Comparison of ENCODE assay signal across 13 mouse cellular contexts in genomic region chr5:39623304-39624217, GRCm38 (mm10).
DNase-seq lines count a peak whose midpoint lies in the region; ATAC-seq and TF ChIP-seq lines count a peak whose summit lies in the region.
"Had no signal": no experiment of that assay in that cellular context is flagged by ENCODE, and none has a peak within 500 bp of the region (broad histone marks: within the 10 kb centered on the region; RNA-seq: fewer than 3 reads in every experiment).

No protein-coding gene starts in this region.

- H3K4me3 ChIP-seq in hindbrain, embryonic 10.5 days, result no peak overlapping the region
- no peak overlapping the region for H3K4me3 ChIP-seq in hindbrain, postnatal 0 days (ENCODE audit: low read length)
- no peak overlapping the region for H3K4me3 ChIP-seq in embryonic facial prominence, embryonic 14.5 days (ENCODE audit: low read depth, low read length)
- H3K4me3 ChIP-seq: neural tube, embryonic 12.5 days had no signal

- WGBS in hindbrain, embryonic 10.5 days, result 61% methylated on average over 13 of the region's 13 CpGs
- WGBS in hindbrain, postnatal 0 days, result 51% methylated on average over 13 of the region's 13 CpGs
- WGBS in embryonic facial prominence, embryonic 14.5 days, result 45% methylated on average over 13 of the region's 13 CpGs

- no peak for ATAC-seq in hindbrain, postnatal 0 days
- ATAC-seq in embryonic facial prominence, embryonic 14.5 days (ENCODE audit: low read depth), result peak; percentile 53; the same call in 1 of the 2 replicates
- ATAC-seq in inflammation-experienced regulatory T-cells, adult 6 months, result no peak

- no peak for TF ChIP-seq CTCF in hindbrain, postnatal 0 days (IDR thresholded peaks at IDR 0.05; ENCODE audit: low read depth)

- H3K4me2 ChIP-seq in hindbrain, postnatal 0 days (ENCODE audit: low read depth, low read length), result no peak overlapping the region
- H3K4me2 ChIP-seq in embryonic facial prominence, embryonic 14.5 days (ENCODE audit: low read depth, low read length), result no peak overlapping the region
- H3K4me2 ChIP-seq: neural tube, embryonic 12.5 days had no signal

- no peaks in the 10 kb centered on the region for H3K36me3 ChIP-seq in hindbrain, embryonic 10.5 days
- no peaks in the 10 kb centered on the region for H3K36me3 ChIP-seq in hindbrain, postnatal 0 days (ENCODE audit: insufficient read depth, low read length)
- no peaks in the 10 kb centered on the region for H3K36me3 ChIP-seq in embryonic facial prominence, embryonic 14.5 days (ENCODE audit: control insufficient read depth, insufficient read depth, low read length)
- H3K36me3 ChIP-seq: neural tube, embryonic 12.5 days had no signal

- peaks cover 31% of the 10 kb centered on the region for H3K4me1 ChIP-seq in hindbrain, embryonic 10.5 days (replicated peaks)
- peaks cover 16% of the 10 kb centered on the region for H3K4me1 ChIP-seq in hindbrain, postnatal 0 days (ENCODE audit: insufficient read depth, low read length)
- H3K4me1 ChIP-seq in embryonic facial prominence, embryonic 14.5 days (ENCODE audit: control insufficient read depth, insufficient read depth, low read length), result peaks cover 24% of the 10 kb centered on the region

- no peaks in the 10 kb centered on the region for H3K9me3 ChIP-seq in hindbrain, embryonic 10.5 days
- H3K9me3 ChIP-seq in hindbrain, postnatal 0 days (ENCODE audit: low read length), result no peaks in the 10 kb centered on the region
- no peaks in the 10 kb centered on the region for H3K9me3 ChIP-seq in embryonic facial prominence, embryonic 14.5 days (ENCODE audit: control insufficient read depth, low read length)
- H3K9me3 ChIP-seq: neural tube, embryonic 12.5 days had no signal

- peak; percentile 39 for DNase-seq in cerebellum, adult 9-11 months
- DNase-seq in cerebellum, adult 11 months, result no peak
- DNase-seq in hindbrain, embryonic 10.5 days (ENCODE audit: low spot score), result peak; percentile 40
- DNase-seq in hindbrain, postnatal 0 days (ENCODE audit: low spot score), result no peak
- peak; percentile 8 for DNase-seq in NIH3T3 (ENCODE audit: low read depth)
- DNase-seq in embryonic facial prominence, embryonic 14.5 days (ENCODE audit: low spot score), result peak; percentile 76
- no peak for DNase-seq in layer of hippocampus, postnatal 36 days
- DNase-seq: kidney, adult 11 months; right cerebral cortex, adult 18-20 months; thymus, adult 2 months had no signal

- H3K9ac ChIP-seq in hindbrain, postnatal 0 days (replicated peaks; ENCODE audit: low read length), result no peak overlapping the region
- H3K9ac ChIP-seq in embryonic facial prominence, embryonic 14.5 days (ENCODE audit: low read depth, low read length), result no peak overlapping the region
- H3K9ac ChIP-seq: liver, embryonic 14.5 days; neural tube, embryonic 12.5 days had no signal

- 0 out of 2 replicates have a peak overlapping the region, but pooled peaks have one; percentile 23 for H3K27ac ChIP-seq in hindbrain, embryonic 10.5 days
- H3K27ac ChIP-seq in hindbrain, postnatal 0 days, result no peak overlapping the region
- H3K27ac ChIP-seq in embryonic facial prominence, embryonic 14.5 days (replicated peaks; ENCODE audit: low read depth, low read length), result no peak overlapping the region
- H3K27ac ChIP-seq: liver, embryonic 14.5 days; neural tube, embryonic 12.5 days had no signal

- H3K27me3 ChIP-seq in hindbrain, embryonic 10.5 days (ENCODE audit: insufficient read depth, poor library complexity, severe bottlenecking), result no peaks in the 10 kb centered on the region
- H3K27me3 ChIP-seq in hindbrain, postnatal 0 days (ENCODE audit: insufficient read depth, low read length), result no peaks in the 10 kb centered on the region
- H3K27me3 ChIP-seq in embryonic facial prominence, embryonic 14.5 days (replicated peaks; ENCODE audit: control insufficient read depth, insufficient read depth, low read length), result no peaks in the 10 kb centered on the region
- H3K27me3 ChIP-seq: neural tube, embryonic 12.5 days had no signal

Comparison
In these comparisons a context has a peak if more than half of its experiments do, and no peak if none do; other contexts are left out.
1. DNase-seq: peak in cerebellum, adult 9-11 months (single experiment), hindbrain, embryonic 10.5 days (single experiment), NIH3T3 (single experiment) and embryonic facial prominence, embryonic 14.5 days (single experiment); none in cerebellum, adult 11 months (single experiment), hindbrain, postnatal 0 days (single experiment) and layer of hippocampus, postnatal 36 days (0 of 2).